18 mouse cellular contexts compared by ENCODE assay signal in genomic region chr1:128639707-128640107, GRCm38 (mm10). TPM values are rescaled to one million over a fixed set of nuclear protein-coding genes. Genes with fewer than 3 reads are reported as not detected.
DNase-seq lines count a peak whose midpoint lies in the region; TF ChIP-seq lines count a peak whose summit lies in the region.
"Had no signal": no experiment of that assay in that cellular context is flagged by ENCODE, and none has a peak within 500 bp of the region (broad histone marks: within the 10 kb centered on the region; RNA-seq: fewer than 3 reads in every experiment).

No protein-coding gene starts in this region.

- peaks cover 32% of the 10 kb centered on the region for H3K4me1 ChIP-seq in hindbrain, embryonic 10.5 days (replicated peaks)

- WGBS in hindbrain, embryonic 10.5 days, result 58% methylated on average over 4 of the region's 4 CpGs

- H3K36me3 ChIP-seq in hindbrain, embryonic 10.5 days, result no peaks in the 10 kb centered on the region
- H3K36me3 ChIP-seq: embryonic facial prominence, embryonic 12.5 days; heart, embryonic 10.5 days; kidney, embryonic 15.5 days; limb, embryonic 13.5 days; midbrain, embryonic 12.5 days had no signal

- peaks cover 11% of the 10 kb centered on the region; the same call in 1 of the 2 replicates for H3K27me3 ChIP-seq in hindbrain, embryonic 10.5 days (ENCODE audit: insufficient read depth, poor library complexity, severe bottlenecking)
- H3K27me3 ChIP-seq: embryonic facial prominence, embryonic 12.5 days; kidney, embryonic 15.5 days had no signal

- no peak for TF ChIP-seq CTCF in brain, embryonic 14.5 days (IDR thresholded peaks at IDR 0.05; ENCODE audit: borderline replicate concordance, extremely low read depth, insufficient read depth, insufficient read length)

- H3K4me3 ChIP-seq in hindbrain, embryonic 10.5 days, result no peak overlapping the region
- H3K4me3 ChIP-seq: embryonic facial prominence, embryonic 12.5 days; heart, embryonic 10.5 days; kidney, embryonic 15.5 days; layer of hippocampus, adult 2 months; limb, embryonic 13.5 days; midbrain, embryonic 12.5 days had no signal

- peak overlapping the region; percentile 36 for H3K27ac ChIP-seq in hindbrain, embryonic 10.5 days
- H3K27ac ChIP-seq: embryonic facial prominence, embryonic 12.5 days; heart, embryonic 10.5 days; kidney, embryonic 15.5 days; layer of hippocampus, adult 2 months; limb, embryonic 13.5 days; midbrain, embryonic 12.5 days had no signal

- H3K9me3 ChIP-seq in hindbrain, embryonic 10.5 days, result no peaks in the 10 kb centered on the region
- H3K9me3 ChIP-seq: embryonic facial prominence, embryonic 12.5 days; heart, embryonic 10.5 days; kidney, embryonic 15.5 days; limb, embryonic 13.5 days; midbrain, embryonic 12.5 days had no signal

- DNase-seq in brain, embryonic 14.5 days (ENCODE audit: low read depth), result peak; percentile 76
- DNase-seq in embryo, embryonic 10.5 days (ENCODE audit: low spot score), result peak; percentile 40
- DNase-seq in hindbrain, embryonic 10.5 days (ENCODE audit: low spot score), result no peak
- DNase-seq in mesoderm, embryonic 11.5 days (ENCODE audit: low read depth, low spot score), result peak; percentile 45
- no peak for DNase-seq in cerebellum, adult 9-11 months
- DNase-seq in adipocyte (ENCODE audit: low spot score), result no peak
- no peak for DNase-seq in adrenal gland, postnatal 36 days
- no peak for DNase-seq in T-cell, adult 2 months (ENCODE audit: low spot score)
- DNase-seq: cerebellum, postnatal 14 days; heart, postnatal 14 days; right cerebral cortex, adult 18-20 months; thymus, adult 18-20 months had no signal

- no peak for TF ChIP-seq POLR2A in brain, embryonic 14.5 days (IDR thresholded peaks at IDR 0.05; ENCODE audit: borderline replicate concordance, extremely low read depth, insufficient read depth, insufficient read length, poor library complexity, severe bottlenecking)

RNA-seq across cellular contexts. Expression of gene Cxcr4, which starts 47.6 kb away (rescaled TPM):
- 96.9 and 115 TPM in 2 replicates for polyA plus RNA-seq in brain, embryonic 14.5 days (2012; rRNA removed)
- polyA plus RNA-seq in hindbrain, embryonic 10.5 days (2016; fragmentation: Nextera tagmentation; extraction: Ambion mirVana), result 18.5 and 19.0 TPM in 2 replicates
- total RNA-seq in adrenal gland, postnatal 36 days (2021), result 10 to 100 TPM; 15.6 to 87.6 TPM

Comparison
In these comparisons a context has a peak if more than half of its experiments do, and no peak if none do; other contexts are left out.
1. DNase-seq: peak in brain, embryonic 14.5 days (single experiment), embryo, embryonic 10.5 days (single experiment) and mesoderm, embryonic 11.5 days (single experiment); none in hindbrain, embryonic 10.5 days (single experiment), cerebellum, adult 9-11 months (single experiment), adipocyte (single experiment), adrenal gland, postnatal 36 days (0 of 2) and T-cell, adult 2 months (single experiment).